Mouse (Mus musculus) hindbrain, embryonic 15.5 days (tissue): ENCODE results near the gene Ubp1. TPM values are rescaled to one million over a fixed set of nuclear protein-coding genes. Genes with fewer than 3 reads are reported as not detected.
A peak's percentile ranks its signal among the peaks of the same experiment; 100 is the strongest.
"Not testable (repeated sequence)": the region's sequence is repeated elsewhere in the genome, so short reads cannot be mapped to it uniquely, and the experiment has no call there.

Experiments
- ATAC-seq: fragments of 200-750 bp; cut with Nextera tagmentation; 2 replicates; pipeline ENCODE4 v1.8.0; 2017; ENCODE audit warnings: low read depth, moderate number of reproducible peaks, moderate TSS enrichment; ENCODE audit not compliant: low FRiP score
- H3K27ac ChIP-seq: fragments of 300-500 bp; sonication (generic); replicated peaks from 2 replicates; pipeline ENCODE4 v1.5.1; 2015; ENCODE audit warnings: mild to moderate bottlenecking, inconsistent platforms
- H3K27me3 ChIP-seq: fragments of 300-500 bp; sonication (generic); 2 replicates; pipeline ENCODE4 v1.6.1; 2015; ENCODE audit warnings: control low read depth, inconsistent platforms
- H3K36me3 ChIP-seq: fragments of 300-500 bp; sonication (generic); 2 replicates; pipeline ENCODE4 v1.6.1; 2015; ENCODE audit warnings: control low read depth, inconsistent platforms
- H3K4me1 ChIP-seq: fragments of 300-500 bp; sonication (generic); replicated peaks from 2 replicates; pipeline ENCODE4 v1.6.1; 2015; ENCODE audit warnings: control low read depth, inconsistent platforms
- H3K4me2 ChIP-seq: fragments of 300-500 bp; sonication (generic); 2 replicates; pipeline ENCODE4 v1.6.1; 2015; ENCODE audit warnings: moderate library complexity, mild to moderate bottlenecking, inconsistent platforms
- H3K4me3 ChIP-seq: fragments of 300-500 bp; sonication (generic); 2 replicates; pipeline ENCODE4 v1.5.1; 2015; ENCODE audit warnings: mild to moderate bottlenecking, inconsistent platforms
- H3K9ac ChIP-seq: fragments of 300-500 bp; sonication (generic); 2 replicates; pipeline ENCODE4 v1.6.1; 2015; ENCODE audit warnings: inconsistent platforms
- H3K9me3 ChIP-seq: fragments of 300-500 bp; sonication (generic); 2 replicates; pipeline ENCODE4 v1.6.1; 2016; ENCODE audit warnings: control low read depth, inconsistent platforms
- WGBS: fragments of 180-500 bp; shearing (Covaris S2); methylation state at CpG from one replicate; pipeline ENCODE4 v1.1.7; 2015; 5-methylcytosine and 5-hydroxymethylcytosine counted together
- polyA plus RNA-seq: library from polyadenylated mRNA; unstranded; fragments of >200 nt; fragmentation: Nextera tagmentation; extraction: Ambion mirVana; gene quantifications from 2 replicates; pipeline ENCODE4 v1.2.1, GENCODE M21; 2015

Gene Ubp1
- 31.7 and 32.0 TPM in 2 replicates for polyA plus RNA-seq

DNA sequence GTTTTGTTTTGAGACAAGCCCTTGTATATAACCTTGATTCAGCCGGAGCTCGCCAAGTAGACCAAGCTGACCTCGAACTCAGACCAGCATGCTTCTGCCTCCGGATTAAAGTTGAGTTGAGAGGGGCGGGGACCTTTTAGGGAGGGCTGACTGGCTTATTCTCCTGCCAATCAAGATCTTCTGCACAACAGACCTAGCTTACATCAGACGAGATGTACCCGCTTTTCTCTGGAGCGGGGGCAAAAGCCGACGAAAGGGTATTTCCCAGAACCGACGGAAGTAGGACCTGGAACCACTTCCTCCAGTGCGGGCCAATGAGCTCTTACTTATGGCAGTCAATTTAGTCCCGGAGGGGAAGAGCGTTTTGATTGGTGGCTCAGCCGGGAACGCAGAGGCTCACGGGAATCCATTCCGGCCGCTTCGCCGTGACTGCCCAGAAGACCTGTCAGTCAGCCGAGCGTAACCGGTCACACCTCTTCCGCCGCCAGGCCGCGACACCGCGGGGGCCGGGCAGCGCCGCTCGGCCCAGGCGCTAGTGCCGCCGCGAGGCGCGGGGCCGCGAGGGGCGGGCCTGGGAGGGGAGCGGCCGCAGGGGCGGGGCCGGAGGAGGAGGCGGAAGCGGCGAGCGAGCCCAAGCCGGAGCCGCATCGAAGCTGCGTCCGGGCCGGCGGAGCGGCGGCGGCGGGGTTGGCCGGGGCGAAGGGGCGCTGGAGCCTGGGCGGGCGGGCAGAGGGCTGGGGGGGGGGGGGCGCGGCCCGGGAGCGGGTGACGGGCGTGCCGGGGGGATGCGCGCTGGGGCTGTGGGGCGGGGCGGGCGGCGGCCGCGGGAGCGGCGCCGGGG is at the start of gene Ubp1:
Gene Ubp1, plus strand, starts transcription at position 401 of the 841 bp plus-strand sequence.
- Histone ChIP-seq H3K9me3 (no peaks in the 10 kb centered on the region), H3K4me3 (peak within 1 kb of the TSS; percentile 54), H3K36me3 (0 out of 2 replicates have a peak, but pooled peaks cover 2% of the 10 kb centered on the region), H3K4me1 (peaks cover 33% of the 10 kb centered on the region), H3K27ac (peak within 1 kb of the TSS; percentile 89), H3K9ac (peak within 1 kb of the TSS; percentile 60), H3K4me2 (peak within 1 kb of the TSS; percentile 83), H3K27me3 (no peaks in the 10 kb centered on the region)
- under 1% methylated on average over 35 of the region's 86 CpGs for WGBS
- peak; percentile 97 for ATAC-seq

DNA sequence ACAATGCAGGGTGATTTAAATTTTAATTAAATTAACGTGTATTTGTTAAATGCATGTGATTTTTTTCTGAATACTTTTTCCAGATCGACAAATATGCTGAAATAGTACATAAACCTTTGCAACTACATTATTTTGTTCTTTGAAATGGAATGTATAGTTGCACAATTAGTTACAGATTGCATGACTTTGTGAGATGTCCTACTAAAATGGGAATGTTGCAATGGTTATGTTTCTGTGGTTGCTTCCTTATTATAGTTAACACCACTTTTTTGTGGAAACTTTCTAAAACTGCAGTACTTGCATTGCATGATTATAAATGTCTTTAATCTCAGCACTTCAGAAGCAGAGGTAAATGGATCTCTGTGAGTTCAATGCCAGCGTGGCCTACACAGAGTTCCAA is 35.8 kb upstream of the Ubp1 start:
- H3K9me3 ChIP-seq, result no peaks in the 10 kb centered on the region
- H3K4me3 ChIP-seq, result no peak overlapping the region
- H3K4me2 ChIP-seq, result no peak overlapping the region
- H3K4me1 ChIP-seq, result no peaks in the 10 kb centered on the region
- 96% methylated on average over 3 of the region's 3 CpGs for WGBS
- peaks cover 77% of the 10 kb centered on the region for H3K36me3 ChIP-seq
- no peak overlapping the region for H3K9ac ChIP-seq
- H3K27ac ChIP-seq, result no peak overlapping the region
- no peaks in the 10 kb centered on the region for H3K27me3 ChIP-seq
- no peak for ATAC-seq

GRCm38 (mm10) chr9:113903136-113903535 is 27.6 kb upstream of the Ubp1 start:
- no peak overlapping the region for H3K4me3 ChIP-seq
- H3K9ac ChIP-seq, result no peak overlapping the region
- no peak for ATAC-seq
- peaks cover 90% of the 10 kb centered on the region for H3K36me3 ChIP-seq
- no peak overlapping the region for H3K4me2 ChIP-seq
- H3K9me3 ChIP-seq, result no peaks in the 10 kb centered on the region
- 85% methylated on average over 4 of the region's 4 CpGs for WGBS
- no peaks in the 10 kb centered on the region for H3K4me1 ChIP-seq
- no peak overlapping the region for H3K27ac ChIP-seq
- no peaks in the 10 kb centered on the region for H3K27me3 ChIP-seq

DNA sequence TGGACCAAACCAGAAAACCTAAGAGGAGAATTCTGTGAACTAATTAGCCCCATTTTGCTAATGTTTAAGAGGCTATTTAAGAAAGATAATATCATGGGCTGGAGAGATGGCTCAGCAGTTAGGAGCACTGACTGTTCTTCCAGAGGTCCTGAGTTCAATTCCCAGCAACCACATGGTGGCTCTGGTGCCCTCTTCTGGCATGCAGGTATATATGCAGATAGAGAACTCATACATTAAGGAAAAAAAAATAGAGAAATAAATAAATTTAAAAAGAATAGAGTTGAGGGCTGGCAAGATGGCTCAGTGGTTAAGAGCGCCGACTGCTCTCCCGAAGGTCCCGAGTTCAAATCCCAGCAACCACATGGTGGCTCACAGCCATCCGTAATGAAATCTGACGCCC is 26.4 kb upstream of the Ubp1 start:
- not testable (repeated sequence) for H3K9me3 ChIP-seq, H3K27ac ChIP-seq, ATAC-seq, H3K9ac ChIP-seq, H3K4me2 ChIP-seq, H3K27me3 ChIP-seq, H3K4me3 ChIP-seq, H3K4me1 ChIP-seq
- WGBS, result 92% methylated on average over 6 of the region's 6 CpGs
- H3K36me3 ChIP-seq, result peaks cover 91% of the 10 kb centered on the region

- no peaks in the 10 kb centered on the region for H3K9me3 ChIP-seq
- H3K4me3 ChIP-seq, result no peak overlapping the region
- no peak overlapping the region for H3K4me2 ChIP-seq
- no peaks in the 10 kb centered on the region for H3K4me1 ChIP-seq
- WGBS, result 93% methylated on average over 5 of the region's 5 CpGs
- no peak for ATAC-seq
- peaks cover 65% of the 10 kb centered on the region for H3K36me3 ChIP-seq
- H3K27me3 ChIP-seq, result no peaks in the 10 kb centered on the region
- H3K27ac ChIP-seq, result no peak overlapping the region
- no peak overlapping the region for H3K9ac ChIP-seq
Measured at GRCm38 (mm10) chr9:113915789-113916188, 14.9 kb upstream of the Ubp1 start.

DNA sequence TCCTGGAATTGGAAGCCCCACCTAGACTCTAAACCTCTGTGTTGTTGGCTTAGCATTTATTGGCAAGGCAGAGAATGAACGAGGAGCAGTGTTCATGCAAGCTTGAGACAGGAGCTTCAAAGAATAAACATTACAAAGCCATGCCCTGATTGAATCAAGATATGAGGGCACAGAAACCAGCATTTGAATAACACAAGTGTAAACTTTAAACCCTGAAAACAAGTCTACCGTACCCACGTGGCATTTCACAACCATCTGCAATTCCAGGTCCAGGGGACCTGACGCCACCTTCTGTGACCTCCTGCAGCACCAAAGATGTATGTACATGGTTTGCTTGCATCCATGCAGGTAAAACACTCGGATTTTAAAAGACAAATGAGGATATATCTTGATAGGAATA is 8.1 kb upstream of the Ubp1 start:
- H3K4me3 ChIP-seq, result no peak overlapping the region

DNA sequence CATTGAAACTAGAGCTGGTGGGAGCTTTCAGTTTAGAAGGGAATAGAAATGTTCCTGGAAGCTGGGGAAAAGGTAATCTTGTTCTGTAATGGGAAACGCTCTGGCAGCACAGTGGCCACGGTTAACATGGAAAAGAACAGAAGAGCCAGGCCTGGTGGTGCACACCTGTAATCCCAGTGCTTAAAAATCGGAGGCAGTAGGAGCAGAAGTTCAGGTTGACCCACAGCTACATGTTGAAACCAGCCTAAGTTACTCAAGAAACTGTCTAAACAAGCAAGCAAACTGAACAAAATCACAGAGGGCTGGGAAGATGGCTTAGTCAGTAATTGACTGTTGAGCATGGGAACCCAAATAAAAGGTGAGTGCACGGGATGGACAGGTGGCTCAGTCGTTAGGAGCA is 5.9 kb upstream of the Ubp1 start:
- ATAC-seq, result no peak
- Histone ChIP-seq H3K9ac (no peak overlapping the region), H3K9me3 (no peaks in the 10 kb centered on the region), H3K36me3 (peaks cover 48% of the 10 kb centered on the region), H3K27ac (no peak overlapping the region), H3K4me1 (peaks cover under 1% of the 10 kb centered on the region), H3K4me2 (no peak overlapping the region), H3K4me3 (no peak overlapping the region), H3K27me3 (no peaks in the 10 kb centered on the region)
- 93% methylated on average over 5 of the region's 5 CpGs for WGBS

More for the DNA sequence above, 8.1 kb upstream of the Ubp1 start:
- Histone ChIP-seq H3K9me3 (no peaks in the 10 kb centered on the region), H3K27ac (no peak overlapping the region), H3K9ac (no peak overlapping the region), H3K27me3 (no peaks in the 10 kb centered on the region), H3K4me1 (no peaks in the 10 kb centered on the region), H3K4me2 (no peak overlapping the region), H3K36me3 (peaks cover 58% of the 10 kb centered on the region)
- ATAC-seq, result no peak
- WGBS, result 94% methylated on average over 5 of the region's 5 CpGs

DNA sequence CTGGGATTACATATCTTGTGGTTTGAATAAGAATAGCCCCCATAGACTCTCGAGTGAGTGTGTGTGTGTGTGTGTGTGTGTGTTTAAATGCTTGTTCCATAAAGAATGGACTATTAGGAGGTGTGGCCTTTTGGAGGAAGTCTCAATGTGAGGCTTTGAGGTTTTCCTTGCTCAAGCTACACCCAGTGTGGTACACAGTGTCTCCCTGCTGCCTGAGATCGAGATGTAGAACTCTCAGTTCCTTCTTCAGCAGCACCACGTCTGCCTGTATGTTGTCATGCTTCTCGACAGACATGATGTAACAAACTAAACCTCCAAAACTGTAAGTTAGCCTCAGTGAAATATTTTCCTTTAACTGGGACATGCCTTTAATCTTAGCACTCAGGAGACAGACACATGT is 2.1 kb upstream of the Ubp1 start:
- H3K4me3 ChIP-seq, result no peak overlapping the region
- no peak overlapping the region for H3K4me2 ChIP-seq
- H3K9ac ChIP-seq, result no peak overlapping the region
- no peak overlapping the region for H3K27ac ChIP-seq
- peaks cover 22% of the 10 kb centered on the region for H3K4me1 ChIP-seq
- no peaks in the 10 kb centered on the region for H3K9me3 ChIP-seq
- no peaks in the 10 kb centered on the region for H3K27me3 ChIP-seq
- WGBS, result 86% methylated on average over 4 of the region's 4 CpGs
- ATAC-seq, result no peak
- peaks cover 17% of the 10 kb centered on the region for H3K36me3 ChIP-seq

GRCm38 (mm10) chr9:113929676-113930075 is 1.1 kb upstream of the Ubp1 start:
- Histone ChIP-seq H3K9me3 (no peaks in the 10 kb centered on the region), H3K36me3 (peaks cover 8% of the 10 kb centered on the region), H3K9ac (no peak overlapping the region), H3K4me3 (no peak overlapping the region), H3K27me3 (no peaks in the 10 kb centered on the region), H3K27ac (no peak overlapping the region), H3K4me1 (peaks cover 26% of the 10 kb centered on the region), H3K4me2 (peak overlapping the region; percentile 58; the same call in 1 of the 2 replicates)
- ATAC-seq, result no peak
- 77% methylated on average over 1 of the region's 1 CpGs for WGBS

DNA sequence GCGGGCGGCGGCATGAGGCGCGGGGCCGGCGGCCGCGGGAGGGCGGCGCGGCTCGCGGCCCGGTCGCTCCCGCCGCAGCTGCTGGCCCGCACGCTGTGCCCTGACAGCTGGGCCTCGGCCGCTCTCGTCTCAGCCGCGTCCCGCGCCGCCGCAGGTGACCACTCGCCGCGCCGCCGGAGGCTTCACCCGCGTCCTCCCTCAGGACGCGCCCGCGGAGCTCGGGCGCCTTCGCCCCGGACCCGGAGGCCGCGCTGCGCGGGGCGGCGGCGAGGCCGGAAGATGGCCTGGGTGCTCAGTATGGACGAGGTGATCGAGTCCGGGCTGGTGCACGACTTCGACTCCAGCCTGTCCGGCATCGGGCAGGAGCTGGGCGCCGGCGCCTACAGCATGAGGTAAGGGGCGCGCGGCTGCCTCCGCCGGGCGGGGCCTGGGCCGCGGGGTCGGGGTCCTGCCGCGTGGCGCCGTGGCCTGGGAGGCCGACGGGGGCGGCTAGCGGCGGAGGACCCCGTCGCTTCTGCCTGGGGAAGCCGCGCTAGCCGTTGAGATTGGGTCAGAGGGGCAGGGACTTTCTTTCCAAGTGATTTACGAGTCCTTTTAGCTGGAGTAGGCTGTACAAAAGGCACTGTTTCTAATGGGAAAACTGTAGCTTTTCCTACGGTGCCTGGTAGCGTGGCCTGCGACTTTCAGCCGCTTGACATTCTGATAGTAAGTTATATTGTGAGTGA is 803 bp downstream of the Ubp1 start:
- under 1% methylated on average over 80 of the region's 91 CpGs for WGBS
- H3K9ac ChIP-seq, result peak overlapping the region; percentile 60
- no peaks in the 10 kb centered on the region for H3K9me3 ChIP-seq
- H3K4me1 ChIP-seq, result peaks cover 38% of the 10 kb centered on the region
- peak overlapping the region; percentile 65 for H3K27ac ChIP-seq
- no peaks in the 10 kb centered on the region for H3K36me3 ChIP-seq
- H3K4me3 ChIP-seq, result peak overlapping the region; percentile 54
- peak overlapping the region; percentile 83 for H3K4me2 ChIP-seq
- no peaks in the 10 kb centered on the region for H3K27me3 ChIP-seq
- peak; percentile 15 for ATAC-seq

DNA sequence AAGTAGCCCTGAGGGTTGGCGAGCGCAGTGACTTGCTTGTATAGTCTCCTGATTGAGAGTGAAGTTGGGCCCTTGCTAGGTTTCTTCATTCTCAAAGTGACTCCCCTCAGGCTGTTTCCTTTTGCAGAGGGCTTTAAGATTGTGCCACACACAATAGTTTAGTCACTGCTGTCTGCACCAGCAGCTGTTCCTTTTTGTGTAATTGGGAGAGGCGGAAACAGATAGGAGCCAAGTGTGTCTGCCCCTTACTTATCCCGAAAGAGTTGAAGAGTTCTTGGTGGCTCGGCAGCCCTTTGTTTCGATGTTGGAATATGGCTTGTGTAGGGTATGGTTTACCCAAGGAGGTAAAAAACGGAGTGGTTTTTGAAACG is 1.4 kb downstream of the Ubp1 start:
- Histone ChIP-seq H3K27me3 (no peaks in the 10 kb centered on the region), H3K4me2 (peak overlapping the region; percentile 83), H3K36me3 (no peaks in the 10 kb centered on the region), H3K4me3 (peak overlapping the region; percentile 54), H3K27ac (peak overlapping the region; percentile 65), H3K9ac (peak overlapping the region; percentile 60), H3K4me1 (peaks cover 38% of the 10 kb centered on the region), H3K9me3 (no peaks in the 10 kb centered on the region)
- 2% methylated on average over 8 of the region's 8 CpGs for WGBS
- no peak for ATAC-seq

GRCm38 (mm10) chr9:113932501-113932900 is 1.8 kb downstream of the Ubp1 start:
- H3K9me3 ChIP-seq, result no peaks in the 10 kb centered on the region
- no peaks in the 10 kb centered on the region for H3K36me3 ChIP-seq
- peak overlapping the region; percentile 54 for H3K4me3 ChIP-seq
- peak overlapping the region; percentile 65; the same call in 1 of the 2 replicates for H3K27ac ChIP-seq
- ATAC-seq, result no peak
- H3K4me2 ChIP-seq, result peak overlapping the region; percentile 83
- peak overlapping the region; percentile 60 for H3K9ac ChIP-seq
- H3K4me1 ChIP-seq, result peaks cover 38% of the 10 kb centered on the region
- no peaks in the 10 kb centered on the region for H3K27me3 ChIP-seq
- WGBS, result 32% methylated on average over 11 of the region's 11 CpGs
